Mouse (Mus musculus): Measurements from ENCODE around the gene Psmd3. TPM values are rescaled to one million over a fixed set of nuclear protein-coding genes. Genes with fewer than 3 reads are reported as not detected.
"Not testable (repeated sequence)": the region's sequence is repeated elsewhere in the genome, so short reads cannot be mapped to it uniquely, and the experiment has no call there.

Gene Psmd3
- total and polyA plus RNA-seq, 2 experiments from 2014 or later, result 129 to 182 TPM

GRCm38 (mm10) chr11:98646459-98646858 lies 35.9 kb upstream of the Psmd3 start, which contains the start of gene Gsdma2:
Gene Gsdma2 (plus strand): TSS chr11:98646759.
- Histone ChIP-seq H3K27ac (ENCODE audit: low read depth, low read length) (no peak within 1 kb of the TSS), H3K4me1 (ENCODE audit: insufficient read depth, low read length) (no peaks in the 10 kb centered on the region), H3K9ac (replicated peaks; ENCODE audit: low read length, poor library complexity, severe bottlenecking) (no peak within 1 kb of the TSS), H3K4me2 (ENCODE audit: low read depth, low read length, poor library complexity, severe bottlenecking) (no peak within 1 kb of the TSS), H3K36me3 (ENCODE audit: insufficient read depth, low read length) (no peaks in the 10 kb centered on the region), H3K9me3 (ENCODE audit: low read length) (no peaks in the 10 kb centered on the region), H3K27me3 (ENCODE audit: insufficient read depth, low read length) (no peaks in the 10 kb centered on the region), H3K4me3 (ENCODE audit: low read depth, low read length) (no peak within 1 kb of the TSS)
- no peak for TF ChIP-seq CTCF (IDR thresholded peaks at IDR 0.05)
- DNase-seq (ENCODE audit: low spot score) (no peak), ATAC-seq (ENCODE audit: low FRiP score) (no peak)
- 54% methylated on average over 2 of the region's 2 CpGs for WGBS

GRCm38 (mm10) chr11:98655076-98655475 lies 27.3 kb upstream of the Psmd3 start:
- ATAC-seq (ENCODE audit: low FRiP score); H3K36me3 ChIP-seq (ENCODE audit: insufficient read depth, low read length); H3K27me3 ChIP-seq (ENCODE audit: insufficient read depth, low read length); H3K4me3 ChIP-seq (ENCODE audit: low read depth, low read length); H3K4me2 ChIP-seq (ENCODE audit: low read depth, low read length, poor library complexity, severe bottlenecking); H3K9me3 ChIP-seq (ENCODE audit: low read length); H3K9ac ChIP-seq (replicated peaks; ENCODE audit: low read length, poor library complexity, severe bottlenecking); H3K27ac ChIP-seq (ENCODE audit: low read depth, low read length); H3K4me1 ChIP-seq (ENCODE audit: insufficient read depth, low read length): not testable (repeated sequence)
- TF ChIP-seq CTCF (IDR thresholded peaks at IDR 0.05), result peak; percentile 60
- peak; percentile 63 for DNase-seq (ENCODE audit: low spot score)
- 16% methylated on average over 7 of the region's 7 CpGs for WGBS

- Histone ChIP-seq H3K27ac (ENCODE audit: low read depth, low read length) (no peak overlapping the region; the same call in 1 of the 2 replicates), H3K9me3 (ENCODE audit: low read length) (no peaks in the 10 kb centered on the region), H3K4me2 (ENCODE audit: low read depth, low read length, poor library complexity, severe bottlenecking) (no peak overlapping the region), H3K9ac (replicated peaks; ENCODE audit: low read length, poor library complexity, severe bottlenecking) (no peak overlapping the region), H3K36me3 (ENCODE audit: insufficient read depth, low read length) (no peaks in the 10 kb centered on the region), H3K4me1 (ENCODE audit: insufficient read depth, low read length) (no peaks in the 10 kb centered on the region), H3K27me3 (ENCODE audit: insufficient read depth, low read length) (no peaks in the 10 kb centered on the region), H3K4me3 (ENCODE audit: low read depth, low read length) (no peak overlapping the region)
- ATAC-seq (ENCODE audit: low FRiP score), result no peak
- TF ChIP-seq CTCF (IDR thresholded peaks at IDR 0.05), result peak; percentile 90
- 9% methylated on average over 6 of the region's 6 CpGs for WGBS
- DNase-seq (ENCODE audit: low spot score), result peak; percentile 84
Observed at GRCm38 (mm10) chr11:98660517-98660916, 21.8 kb upstream of the Psmd3 start.

GRCm38 (mm10) chr11:98664091-98664490 lies 18.3 kb upstream of the Psmd3 start, which contains the start of gene Gsdma:
Gene Gsdma (plus strand): TSS chr11:98664351.
- no peaks in the 10 kb centered on the region for H3K9me3 ChIP-seq (ENCODE audit: low read length)
- H3K4me2 ChIP-seq (ENCODE audit: low read depth, low read length, poor library complexity, severe bottlenecking), result no peak within 1 kb of the TSS
- no peak within 1 kb of the TSS for H3K9ac ChIP-seq (replicated peaks; ENCODE audit: low read length, poor library complexity, severe bottlenecking)
- no peak within 1 kb of the TSS for H3K4me3 ChIP-seq (ENCODE audit: low read depth, low read length)
- H3K27me3 ChIP-seq (ENCODE audit: insufficient read depth, low read length), result 0 out of 2 replicates have a peak, but pooled peaks cover 4% of the 10 kb centered on the region
- WGBS, result 19% methylated on average over 4 of the region's 4 CpGs
- H3K4me1 ChIP-seq (ENCODE audit: insufficient read depth, low read length), result no peaks in the 10 kb centered on the region
- DNase-seq (ENCODE audit: low spot score), result no peak
- no peaks in the 10 kb centered on the region for H3K36me3 ChIP-seq (ENCODE audit: insufficient read depth, low read length)
- H3K27ac ChIP-seq (ENCODE audit: low read depth, low read length), result no peak within 1 kb of the TSS
- ATAC-seq (ENCODE audit: low FRiP score), result no peak
- no peak for TF ChIP-seq CTCF (IDR thresholded peaks at IDR 0.05)

GRCm38 (mm10) chr11:98668984-98669383 lies 13.4 kb upstream of the Psmd3 start:
- no peak overlapping the region for H3K4me3 ChIP-seq (ENCODE audit: low read depth, low read length)
- DNase-seq (ENCODE audit: low spot score), result no peak
- 0 out of 2 replicates have a peak, but pooled peaks cover 4% of the 10 kb centered on the region for H3K27me3 ChIP-seq (ENCODE audit: insufficient read depth, low read length)
- H3K36me3 ChIP-seq (ENCODE audit: insufficient read depth, low read length), result no peaks in the 10 kb centered on the region
- H3K27ac ChIP-seq (ENCODE audit: low read depth, low read length), result no peak overlapping the region
- no peak for TF ChIP-seq CTCF (IDR thresholded peaks at IDR 0.05)
- no peak for ATAC-seq (ENCODE audit: low FRiP score)
- no peaks in the 10 kb centered on the region for H3K4me1 ChIP-seq (ENCODE audit: insufficient read depth, low read length)
- no peak overlapping the region for H3K9ac ChIP-seq (replicated peaks; ENCODE audit: low read length, poor library complexity, severe bottlenecking)
- H3K4me2 ChIP-seq (ENCODE audit: low read depth, low read length, poor library complexity, severe bottlenecking), result no peak overlapping the region
- WGBS, result 57% methylated on average over 2 of the region's 2 CpGs
- H3K9me3 ChIP-seq (ENCODE audit: low read length), result no peaks in the 10 kb centered on the region

- Histone ChIP-seq H3K27me3 (ENCODE audit: insufficient read depth, low read length) (0 out of 2 replicates have a peak, but pooled peaks cover 4% of the 10 kb centered on the region), H3K4me1 (ENCODE audit: insufficient read depth, low read length) (no peaks in the 10 kb centered on the region), H3K4me3 (ENCODE audit: low read depth, low read length) (no peak overlapping the region), H3K27ac (ENCODE audit: low read depth, low read length) (no peak overlapping the region), H3K9me3 (ENCODE audit: low read length) (no peaks in the 10 kb centered on the region), H3K36me3 (ENCODE audit: insufficient read depth, low read length) (no peaks in the 10 kb centered on the region), H3K4me2 (ENCODE audit: low read depth, low read length, poor library complexity, severe bottlenecking) (no peak overlapping the region), H3K9ac (replicated peaks; ENCODE audit: low read length, poor library complexity, severe bottlenecking) (no peak overlapping the region)
- ATAC-seq (ENCODE audit: low FRiP score), result no peak
- WGBS, result 79% methylated on average over 3 of the region's 3 CpGs
- DNase-seq (ENCODE audit: low spot score), result no peak
- no peak for TF ChIP-seq CTCF (IDR thresholded peaks at IDR 0.05)
Observed at GRCm38 (mm10) chr11:98671284-98671815, 11.0 kb upstream of the Psmd3 start.
